Mouse (Mus musculus): ENCODE results near the gene Gm12845.
"Not testable (repeated sequence)": the region's sequence is repeated elsewhere in the genome, so short reads cannot be mapped to it uniquely, and the experiment has no call there.

The Gm12845 gene

DNA sequence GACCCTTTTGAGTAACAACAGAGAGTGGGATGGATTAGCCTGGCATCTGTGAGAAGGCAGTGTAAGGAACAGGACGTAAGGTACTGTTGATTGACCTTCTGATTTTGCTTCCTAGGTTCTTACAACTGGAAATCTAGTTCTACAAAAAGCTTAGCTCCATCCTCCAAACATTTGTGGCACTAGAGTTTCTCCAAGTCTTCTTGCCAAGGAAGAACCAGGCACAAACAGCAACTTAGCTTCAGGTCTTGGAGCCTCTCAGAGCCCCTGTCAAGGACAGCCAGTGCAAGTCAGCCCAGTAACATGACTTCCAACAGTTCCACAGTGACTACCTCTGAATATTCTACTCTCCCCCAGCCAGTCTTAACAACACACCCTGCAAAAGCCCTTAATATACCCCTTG is at the start of gene Gm12845:
TSS of gene Gm12845 (plus strand) at position 301 of the 400 bp plus-strand sequence.
- no peak for DNase-seq

DNA sequence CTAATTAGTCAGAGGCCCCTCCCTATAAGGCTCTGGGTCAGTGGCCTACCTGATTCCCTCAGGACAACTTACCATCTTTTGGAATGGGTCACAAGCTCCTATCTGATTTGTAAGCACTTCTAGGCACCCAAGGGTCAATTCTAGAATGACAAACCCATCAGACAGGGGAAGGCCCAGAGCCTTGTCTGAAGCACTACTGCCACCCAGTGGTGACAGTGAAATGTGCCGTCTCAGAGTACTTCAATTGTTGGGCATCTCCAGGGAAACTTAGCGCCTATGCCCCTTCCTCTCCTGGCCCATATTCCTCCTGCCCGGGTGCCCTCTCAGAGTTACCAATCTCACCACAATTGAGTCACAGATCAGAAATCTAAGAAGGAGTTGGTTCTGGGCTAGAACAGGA is 47.3 kb upstream of the Gm12845 start:
- DNase-seq = peak; percentile 91

GRCm38 (mm10) chr4:117680963-117681362 is 43.2 kb upstream of the Gm12845 start:
- no peak for DNase-seq

GRCm38 (mm10) chr4:117681931-117682461 is 42.2 kb upstream of the Gm12845 start, which contains the start of gene Dmap1:
Gene Dmap1, minus strand, starts transcription at chr4:117682273.
- peak; percentile 87 to 91 for DNase-seq

- no peak for DNase-seq
These were observed 41.7 kb upstream of the Gm12845 start for GRCm38 (mm10) chr4:117682463-117682862.

DNA sequence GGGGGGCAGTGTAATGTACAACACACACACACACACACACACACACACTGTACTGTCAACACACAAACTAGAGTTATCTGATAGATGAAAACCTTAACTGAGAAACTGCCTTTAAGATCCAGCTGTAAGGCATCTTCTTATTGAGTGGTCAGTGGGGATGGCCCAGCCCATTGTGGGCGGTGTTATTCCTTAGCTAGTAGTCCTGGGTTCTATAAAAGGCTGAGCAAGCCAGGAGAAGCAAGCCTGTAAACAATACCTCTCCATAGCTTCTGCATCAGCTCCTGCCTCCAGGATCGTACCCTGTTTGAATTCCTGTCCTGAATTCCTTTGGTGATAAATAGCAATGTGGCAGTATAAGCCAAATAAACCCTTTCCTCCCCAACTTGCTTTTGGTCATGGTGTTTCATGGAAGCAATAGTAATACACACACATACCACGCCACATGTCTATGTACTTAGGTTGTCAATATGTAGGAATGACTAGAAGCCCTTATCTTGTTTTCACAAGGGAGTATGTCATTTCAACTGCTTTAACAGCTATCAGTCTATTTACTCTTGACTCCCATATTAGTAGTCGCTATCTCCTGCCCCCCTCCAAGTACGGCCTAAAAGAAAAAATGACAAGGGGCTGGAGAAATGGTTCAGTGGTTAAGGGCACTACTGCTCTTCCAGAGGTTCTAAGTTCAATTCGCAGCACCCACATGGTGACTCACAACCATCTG is 41.0 kb upstream of the Gm12845 start:
- no peak for DNase-seq

GRCm38 (mm10) chr4:117686354-117686753 is 37.9 kb upstream of the Gm12845 start:
- no peak for DNase-seq

DNA sequence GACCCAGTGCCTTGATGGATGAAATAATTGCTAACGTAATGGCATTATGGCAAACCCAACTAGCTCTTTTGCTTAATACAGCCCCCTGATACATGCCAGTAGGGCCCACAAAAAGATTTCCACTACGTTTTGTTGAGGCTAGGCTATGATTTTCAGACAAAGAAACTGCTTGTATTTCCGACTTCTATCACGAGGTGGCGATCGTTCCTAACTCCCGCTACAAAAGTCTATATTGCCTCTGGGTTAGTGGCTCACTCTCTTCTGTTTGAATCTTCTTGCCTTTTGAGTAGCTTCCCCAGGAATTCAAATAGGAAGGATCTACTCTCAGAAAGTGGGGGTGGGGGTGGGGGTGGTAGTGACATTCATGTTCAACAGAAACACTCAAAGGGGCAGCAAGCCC is 18.9 kb upstream of the Gm12845 start:
- peak; percentile 68 to 70 for DNase-seq

DNA sequence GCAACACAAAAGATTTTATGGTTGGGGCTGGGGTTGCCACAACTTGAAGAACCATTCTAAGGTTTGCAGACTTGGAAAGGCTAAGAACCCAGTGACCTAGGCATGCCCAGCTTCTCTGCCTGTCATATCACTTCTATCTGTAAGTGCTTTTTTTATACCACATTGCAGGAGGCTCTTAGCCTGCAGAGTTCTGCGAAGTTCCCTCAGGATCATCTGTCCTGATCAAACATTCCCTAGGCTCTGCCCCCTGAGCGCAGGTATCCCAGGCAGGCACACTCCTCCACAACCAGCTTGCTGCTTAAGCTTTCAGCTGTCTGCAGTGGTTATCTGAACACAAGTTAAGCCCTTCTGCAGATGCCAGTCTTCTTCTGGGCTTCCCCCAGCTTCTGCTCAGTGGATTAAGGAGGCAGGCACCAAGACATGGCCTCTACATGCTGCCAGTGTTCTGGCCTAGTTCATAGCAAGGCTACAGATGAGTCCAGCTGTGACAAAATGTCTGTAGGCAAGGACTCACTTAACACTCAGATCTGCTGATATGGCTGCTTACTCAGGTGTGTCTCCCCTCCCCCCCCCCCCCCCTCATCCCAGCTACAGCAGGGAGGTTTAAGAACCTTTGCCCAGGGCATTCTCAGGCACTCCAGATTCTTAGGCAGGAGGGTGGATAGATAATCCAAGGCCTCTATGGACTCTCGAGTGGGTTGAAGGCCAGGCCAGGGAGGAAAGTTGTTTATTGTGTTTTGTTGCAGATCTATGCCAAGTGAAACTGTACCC is 15.2 kb upstream of the Gm12845 start:
- DNase-seq = peak in 1 of 2 experiments; percentile 9

- DNase-seq = no peak
These were observed 11.9 kb upstream of the Gm12845 start for GRCm38 (mm10) chr4:117712314-117712713.

DNA sequence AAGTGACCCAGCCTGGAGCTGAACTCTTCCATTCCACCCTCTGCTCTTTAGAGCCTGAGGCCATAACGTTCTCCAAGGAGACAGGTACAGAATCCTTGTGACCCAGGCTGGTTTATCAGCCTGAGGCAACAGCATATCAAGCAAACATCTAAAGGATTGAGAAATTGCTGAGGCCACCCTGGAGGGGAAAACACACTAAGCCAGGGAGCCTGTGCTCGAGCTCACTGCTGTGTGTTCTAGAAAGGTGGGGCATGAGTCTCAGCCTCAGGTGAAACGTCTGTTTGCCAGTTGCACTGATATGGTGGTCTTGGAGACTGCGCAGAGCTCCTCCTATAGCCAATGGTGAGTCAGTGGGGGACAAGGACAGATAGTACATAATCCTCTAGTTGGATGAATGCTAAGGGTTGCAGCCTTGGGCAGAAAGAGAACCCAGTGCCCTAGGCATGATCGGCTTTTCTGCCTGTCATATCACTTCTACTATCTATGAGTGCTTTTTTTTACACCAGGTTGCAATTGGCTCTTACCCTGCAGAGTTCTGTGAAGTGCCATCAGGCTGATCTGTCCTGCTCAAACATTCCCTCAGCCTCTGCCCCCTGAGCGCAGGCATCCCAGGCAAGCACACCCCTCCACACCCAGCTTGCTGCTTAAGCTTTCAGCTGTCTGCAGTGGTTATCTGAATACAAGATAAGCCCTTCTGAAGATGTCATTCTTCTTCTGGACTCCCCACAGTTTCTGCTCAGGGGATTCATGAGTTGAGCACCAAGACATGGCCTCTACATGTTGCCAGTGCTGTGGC is 10.7 kb upstream of the Gm12845 start:
- DNase-seq = no peak

- no peak for DNase-seq
These were observed 7.7 kb downstream of the Gm12845 start for GRCm38 (mm10) chr4:117731926-117732325.

DNA sequence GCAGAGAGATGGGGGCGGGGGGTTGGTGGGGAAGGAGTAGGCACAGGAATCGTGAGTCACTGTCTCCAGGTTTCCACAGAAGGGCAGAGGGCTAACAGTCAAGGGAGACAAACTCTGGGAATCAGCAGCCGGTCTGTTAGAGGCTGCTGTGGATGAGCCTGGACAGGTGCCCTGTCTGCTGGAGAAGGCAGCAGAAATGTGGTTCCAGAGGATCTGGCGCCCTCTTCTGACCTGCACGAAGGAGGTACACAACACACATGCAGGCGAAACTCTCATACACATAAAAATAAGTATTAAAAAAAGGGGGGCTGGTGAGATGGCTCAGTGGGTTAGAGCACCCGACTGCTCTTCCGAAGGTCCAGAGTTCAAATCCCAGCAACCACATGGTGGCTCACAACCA is 13.3 kb downstream of the Gm12845 start:
- DNase-seq = peak; percentile 48 to 57

DNA sequence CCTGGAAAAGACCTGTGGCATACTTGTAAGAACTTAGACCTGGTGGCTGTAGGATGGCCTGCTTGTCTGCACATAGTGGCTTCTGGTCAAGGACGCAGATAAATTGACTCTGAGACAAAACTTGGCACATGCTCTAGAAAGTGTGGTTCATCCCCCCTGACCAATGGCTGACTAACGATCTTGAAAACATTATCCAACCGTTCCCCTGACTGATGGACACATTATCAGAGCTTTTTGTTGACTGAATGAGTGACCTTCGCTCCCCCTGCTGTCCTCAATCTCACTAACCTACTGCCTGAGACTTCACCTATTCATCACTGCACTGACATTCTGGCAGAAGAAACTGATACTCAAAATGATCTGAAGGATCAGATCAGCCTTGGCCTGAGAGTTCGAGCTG is 28.3 kb downstream of the Gm12845 start:
- not testable (repeated sequence) for DNase-seq

GRCm38 (mm10) chr4:117760151-117760550 is 35.9 kb downstream of the Gm12845 start:
- DNase-seq = no peak

- DNase-seq = no peak
These were observed 41.2 kb downstream of the Gm12845 start, which contains the start of gene Klf17 for GRCm38 (mm10) chr4:117765416-117765815. Gene Klf17, minus strand, starts transcription at chr4:117765648.

DNA sequence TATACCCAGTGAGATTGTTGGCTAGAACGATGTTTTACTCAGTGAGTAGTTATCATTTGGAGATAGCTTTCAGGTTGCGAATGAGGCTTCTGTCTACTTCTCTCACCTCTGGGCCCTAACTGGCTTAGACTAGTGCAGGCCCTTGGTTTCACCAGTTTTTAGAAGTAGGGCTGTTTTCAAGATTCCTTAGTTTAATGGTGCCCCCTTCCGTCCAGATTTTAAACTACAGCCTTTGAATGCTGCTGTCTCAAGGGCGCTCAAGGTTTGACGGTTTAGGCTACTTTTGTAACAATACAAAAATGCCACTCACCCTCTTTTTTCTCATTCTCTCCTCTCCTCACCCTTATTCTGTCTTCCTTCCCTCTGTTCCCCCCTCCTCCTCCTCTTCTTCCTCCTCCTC is 46.7 kb downstream of the Gm12845 start:
- peak; percentile 69 to 73 for DNase-seq

- no peak for DNase-seq
These were observed 48.7 kb downstream of the Gm12845 start for GRCm38 (mm10) chr4:117772960-117773359.

All from kidney, postnatal 4 days (tissue).